Mouse (Mus musculus) forebrain, embryonic 11.5 days (tissue): ENCODE measurements around the gene Fbxl3. TPM values are rescaled to one million over a fixed set of nuclear protein-coding genes. Genes with fewer than 3 reads are reported as not detected.

Experiments
- ATAC-seq: fragments of 200-750 bp; cut with Nextera tagmentation; replicated peaks from 2 replicates; pipeline ENCODE4 v1.8.0; 2017; ENCODE audit warnings: moderate TSS enrichment; ENCODE audit not compliant: low FRiP score
- DNase-seq: peaks from one replicate; pipeline ENCODE4 v3.0.0-alpha.2; 2017; ENCODE audit warnings: low spot score
- H3K27ac ChIP-seq: fragments of 300-500 bp; sonication (generic); 2 replicates; pipeline ENCODE4 v1.5.1; 2014; ENCODE audit warnings: low read depth, low read length
- H3K27me3 ChIP-seq: fragments of 300-500 bp; sonication (generic); 2 replicates; pipeline ENCODE4 v1.6.1; 2014; ENCODE audit warnings: mild to moderate bottlenecking, low read length, mixed read lengths; ENCODE audit not compliant: control insufficient read depth, insufficient read depth
- H3K36me3 ChIP-seq: fragments of 300-500 bp; sonication (generic); 2 replicates; pipeline ENCODE4 v1.6.1; 2014; ENCODE audit warnings: mild to moderate bottlenecking, low read length, moderate library complexity, mixed read lengths; ENCODE audit not compliant: control insufficient read depth, insufficient read depth
- H3K4me1 ChIP-seq: fragments of 300-500 bp; sonication (generic); replicated peaks from 2 replicates; pipeline ENCODE4 v1.6.1; 2014; ENCODE audit warnings: low read length, mixed read lengths; ENCODE audit not compliant: control insufficient read depth, insufficient read depth
- H3K4me2 ChIP-seq: fragments of 300-500 bp; sonication (generic); 2 replicates; pipeline ENCODE4 v1.6.1; 2014; ENCODE audit warnings: low read depth, mild to moderate bottlenecking, low read length, moderate library complexity, mixed read lengths; ENCODE audit not compliant: severe bottlenecking
- H3K4me3 ChIP-seq: fragments of 300-500 bp; sonication (generic); 2 replicates; pipeline ENCODE4 v1.5.1; 2014; ENCODE audit warnings: low read depth, low read length
- H3K9ac ChIP-seq: fragments of 300-500 bp; sonication (generic); 2 replicates; pipeline ENCODE4 v1.6.1; 2014; ENCODE audit warnings: low read length
- H3K9me3 ChIP-seq: fragments of 300-500 bp; sonication (generic); 2 replicates; pipeline ENCODE4 v1.6.1; 2016; ENCODE audit warnings: low read length, mixed read lengths; ENCODE audit not compliant: control insufficient read depth
- WGBS: fragments of 180-500 bp; shearing (Covaris S2); extraction: QIAGEN DNeasy Blood & Tissue Kit; methylation state at CpG from one replicate; pipeline ENCODE4 v1.1.7; 2014; 5-methylcytosine and 5-hydroxymethylcytosine counted together
- polyA plus RNA-seq: library from polyadenylated mRNA; unstranded; fragments of >200 nt; fragmentation: Nextera tagmentation; extraction: Ambion mirVana; gene quantifications from 2 replicates; pipeline ENCODE4 v1.2.1, GENCODE M21; 2014

Fbxl3 gene
- polyA plus RNA-seq, 1 experiment from 2014 or later = 27.2 TPM

DNA sequence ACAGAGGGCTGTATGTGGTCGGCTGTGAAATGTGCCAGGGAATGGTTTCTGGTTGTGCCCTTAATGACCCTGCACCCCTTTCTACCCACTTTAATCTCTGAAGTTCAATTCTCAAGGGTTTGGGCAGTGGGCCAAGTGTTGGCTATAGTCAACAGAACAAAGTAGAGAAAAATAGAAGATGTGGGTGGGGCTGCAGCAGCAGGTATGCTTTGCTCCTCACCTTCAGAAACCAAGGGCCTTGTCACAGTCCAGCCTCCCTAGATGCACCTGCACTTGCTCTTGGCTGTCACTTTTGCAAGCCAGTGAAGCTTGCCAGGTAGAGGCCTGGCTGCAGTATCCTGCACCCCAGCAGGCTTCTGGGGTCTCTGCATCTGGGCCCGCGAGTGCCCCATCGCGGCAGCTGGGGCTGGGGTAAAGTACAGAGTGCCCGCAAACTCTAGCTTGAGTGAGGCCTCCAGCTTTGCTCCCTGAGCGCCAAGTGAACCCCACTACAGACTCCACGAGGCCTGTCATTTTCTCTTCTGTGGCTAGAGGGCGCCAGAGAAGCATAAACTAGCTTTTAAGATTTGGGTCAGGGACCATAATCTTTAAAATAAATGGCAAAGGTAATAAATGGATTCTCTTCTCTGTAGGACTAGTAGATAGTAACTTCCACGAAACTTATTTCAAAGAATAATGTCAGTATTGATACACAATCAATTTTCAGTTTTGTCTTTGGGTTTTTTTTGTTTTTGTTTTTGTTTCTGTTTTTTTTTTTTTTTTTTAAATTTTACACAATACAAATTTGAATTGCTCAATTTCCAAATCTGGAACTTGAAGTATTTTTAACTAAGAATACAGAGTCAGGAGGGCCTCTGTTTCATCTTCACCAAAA, 33.8 kb downstream of the Fbxl3 start:
- Histone ChIP-seq H3K4me3 (no peak overlapping the region), H3K27ac (no peak overlapping the region), H3K4me2 (no peak overlapping the region), H3K9me3 (no peaks in the 10 kb centered on the region), H3K27me3 (no peaks in the 10 kb centered on the region), H3K36me3 (no peaks in the 10 kb centered on the region), H3K9ac (no peak overlapping the region), H3K4me1 (no peaks in the 10 kb centered on the region)
- ATAC-seq (no peak), DNase-seq (peak; percentile 76)
- 16% methylated on average over 10 of the region's 10 CpGs for WGBS

DNA sequence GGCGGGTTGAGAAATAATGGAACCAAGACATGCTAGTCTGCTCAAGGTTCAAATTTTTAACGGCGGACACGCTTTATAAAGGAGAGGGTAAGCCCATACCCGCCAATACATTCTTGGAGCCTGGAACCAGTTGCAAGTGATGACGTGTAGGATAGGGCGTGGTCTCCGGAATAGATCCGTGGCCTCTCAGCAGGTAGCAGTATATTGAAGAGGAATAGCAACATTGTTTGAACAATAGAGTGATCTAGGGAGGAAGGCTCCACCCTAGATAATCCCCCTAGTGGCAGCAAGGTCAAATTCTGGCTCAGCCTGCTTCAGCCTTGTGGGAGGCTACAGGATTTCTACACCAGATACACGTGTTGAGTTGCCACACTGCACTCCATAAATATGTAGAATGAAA, 39.9 kb downstream of the Fbxl3 start:
- Histone ChIP-seq H3K4me3 (no peak overlapping the region), H3K4me2 (no peak overlapping the region), H3K9me3 (no peaks in the 10 kb centered on the region), H3K36me3 (no peaks in the 10 kb centered on the region), H3K4me1 (no peaks in the 10 kb centered on the region), H3K27ac (no peak overlapping the region), H3K27me3 (no peaks in the 10 kb centered on the region), H3K9ac (no peak overlapping the region)
- WGBS = 85% methylated on average over 10 of the region's 10 CpGs
- no peak for DNase-seq
- no peak for ATAC-seq

DNA sequence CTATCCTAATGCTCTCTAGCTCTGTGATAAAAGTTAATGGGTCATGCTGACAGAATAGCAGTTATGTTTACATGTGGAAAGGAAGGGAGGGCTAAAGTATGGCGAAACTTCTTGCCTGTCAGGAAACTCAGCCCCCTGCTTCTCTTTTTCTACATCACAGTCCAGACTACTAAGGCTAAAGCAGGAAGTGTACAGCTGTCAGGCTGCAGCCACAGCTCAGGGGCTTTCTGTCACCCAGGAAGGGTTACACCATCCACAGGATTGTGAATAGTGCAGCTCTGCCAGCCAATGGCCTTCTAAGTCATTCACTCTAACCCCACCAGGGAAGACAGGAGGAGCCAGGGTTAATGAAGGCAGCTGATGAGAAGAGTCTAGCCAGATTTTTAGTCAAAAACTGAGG, 40.4 kb downstream of the Fbxl3 start:
- H3K4me3 ChIP-seq = no peak overlapping the region
- ATAC-seq (no peak), DNase-seq (no peak)
- no peaks in the 10 kb centered on the region for H3K4me1 ChIP-seq
- no peaks in the 10 kb centered on the region for H3K9me3 ChIP-seq
- H3K4me2 ChIP-seq = no peak overlapping the region
- H3K9ac ChIP-seq = no peak overlapping the region
- H3K36me3 ChIP-seq = no peaks in the 10 kb centered on the region
- 74% methylated on average over 1 of the region's 1 CpGs for WGBS
- H3K27me3 ChIP-seq = no peaks in the 10 kb centered on the region
- no peak overlapping the region for H3K27ac ChIP-seq

DNA sequence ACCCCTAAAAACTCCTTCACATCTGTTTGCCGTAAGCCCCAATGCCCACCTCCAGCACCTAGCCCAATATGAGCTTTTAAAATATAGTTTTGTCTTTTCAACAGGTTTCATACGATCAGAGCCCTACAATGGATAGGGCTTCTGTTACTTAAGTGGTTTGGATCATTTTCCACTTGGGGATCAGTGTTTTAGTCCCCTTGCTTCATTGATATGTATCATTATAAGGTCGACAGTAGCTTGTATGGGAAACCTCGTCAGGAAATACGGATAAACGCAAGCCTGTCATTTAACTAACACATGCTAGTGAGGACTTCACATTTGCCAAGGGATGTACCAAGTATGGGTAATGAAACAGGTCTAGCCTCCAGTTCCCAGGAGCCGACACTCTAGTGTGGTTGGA, 42.8 kb downstream of the Fbxl3 start:
- H3K27ac ChIP-seq = no peak overlapping the region
- 93% methylated on average over 7 of the region's 7 CpGs for whole genome bisulfite sequencing
- H3K4me2 ChIP-seq = no peak overlapping the region
- H3K36me3 ChIP-seq = no peaks in the 10 kb centered on the region
- H3K27me3 ChIP-seq = no peaks in the 10 kb centered on the region
- DNase-seq (no peak), ATAC-seq (no peak)
- no peak overlapping the region for H3K4me3 ChIP-seq
- no peaks in the 10 kb centered on the region for H3K9me3 ChIP-seq
- no peaks in the 10 kb centered on the region for H3K4me1 ChIP-seq
- H3K9ac ChIP-seq = no peak overlapping the region

DNA sequence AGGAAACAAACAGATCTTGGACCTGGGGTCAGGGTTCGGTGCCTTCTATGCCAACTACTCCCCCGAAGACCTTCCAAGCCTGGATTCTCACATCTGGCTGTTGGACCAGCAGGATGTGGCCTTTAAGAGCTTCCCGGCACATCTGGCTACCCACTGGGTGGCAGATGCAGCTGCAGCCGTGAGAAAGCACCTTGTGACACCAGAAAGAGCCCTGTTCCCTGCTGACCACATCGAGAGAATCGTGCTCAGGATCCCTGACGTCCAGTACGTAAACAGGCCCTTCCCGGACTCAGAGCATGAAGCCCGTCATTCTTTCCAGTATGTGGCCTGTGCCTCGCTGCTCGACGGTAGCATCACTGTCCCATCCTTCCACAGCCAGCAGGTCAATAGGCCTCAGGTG, 44.6 kb downstream of the Fbxl3 start:
- Histone ChIP-seq H3K27ac (no peak overlapping the region), H3K4me2 (no peak overlapping the region), H3K4me1 (no peaks in the 10 kb centered on the region), H3K9ac (no peak overlapping the region), H3K4me3 (no peak overlapping the region), H3K27me3 (no peaks in the 10 kb centered on the region), H3K9me3 (no peaks in the 10 kb centered on the region), H3K36me3 (no peaks in the 10 kb centered on the region)
- ATAC-seq = no peak
- no peak for DNase-seq
- WGBS = 90% methylated on average over 13 of the region's 13 CpGs

DNA sequence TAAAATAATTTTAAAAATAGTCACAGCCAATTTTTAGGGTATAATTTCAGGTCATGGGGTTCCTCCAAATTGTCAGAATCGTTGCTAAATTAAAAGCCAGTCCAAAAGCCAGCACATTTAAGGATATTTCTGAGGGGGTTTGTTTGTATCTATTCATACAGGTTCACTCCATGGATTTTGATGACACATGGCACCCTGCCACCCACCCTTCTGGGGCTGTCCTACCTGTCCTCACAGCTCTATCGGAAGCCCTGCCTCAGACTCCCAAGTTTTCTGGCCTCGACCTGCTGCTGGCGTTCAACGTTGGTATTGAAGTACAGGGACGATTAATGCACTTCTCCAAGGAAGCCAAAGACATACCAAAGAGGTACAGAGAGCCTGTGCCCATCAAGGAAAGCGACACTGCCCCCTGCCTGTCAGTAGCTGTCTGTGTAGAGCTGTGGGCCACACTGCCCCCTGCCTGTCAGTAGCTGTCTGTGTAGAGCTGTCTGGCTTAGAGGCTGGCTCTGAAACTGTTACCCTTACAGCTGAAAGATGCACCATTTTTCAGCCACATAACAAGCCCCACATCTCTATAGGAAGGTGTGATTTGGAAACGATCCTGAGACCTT, 48.1 kb downstream of the Fbxl3 start:
- 38% methylated on average over 8 of the region's 8 CpGs for WGBS
- no peaks in the 10 kb centered on the region for H3K27me3 ChIP-seq
- DNase-seq = peak; percentile 83

DNA sequence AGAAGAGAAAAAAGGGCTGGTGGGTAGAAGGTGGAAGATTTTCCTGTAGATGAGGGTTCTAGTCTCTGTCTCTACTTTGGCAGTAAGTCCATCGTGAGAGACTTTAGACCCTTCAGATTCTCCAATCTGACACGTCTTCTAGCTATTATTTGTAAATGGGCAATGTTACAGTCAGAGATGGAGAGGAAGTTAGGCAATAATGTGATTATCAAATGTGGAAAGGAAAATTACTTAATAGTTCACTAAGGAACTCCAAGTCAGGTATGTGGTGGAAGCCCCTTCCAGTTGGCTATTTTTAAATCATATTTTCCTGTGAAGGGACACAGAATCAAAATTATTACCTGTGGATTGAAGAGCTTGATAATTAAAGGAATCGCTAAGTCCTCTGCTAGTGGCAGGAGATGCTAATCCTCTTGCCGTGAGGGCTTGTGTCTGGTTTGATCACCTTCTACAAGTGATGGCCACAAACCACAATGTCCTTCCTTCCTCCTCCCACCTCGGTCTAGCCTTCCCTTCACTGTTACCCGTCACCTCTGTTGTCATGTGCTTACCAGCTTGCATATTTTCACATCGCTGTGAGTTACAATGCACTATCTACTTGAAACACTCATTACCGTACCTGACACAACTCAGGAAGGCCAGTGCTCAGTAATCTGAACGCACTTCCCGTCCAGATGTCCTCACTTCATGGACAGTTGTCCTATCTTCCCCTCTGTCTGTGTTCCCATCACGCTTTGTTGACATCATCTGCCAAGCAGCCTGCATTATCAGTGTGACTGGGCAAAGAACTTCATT, 50.9 kb downstream of the Fbxl3 start:
- H3K4me1 ChIP-seq = no peaks in the 10 kb centered on the region
- no peak overlapping the region for H3K27ac ChIP-seq
- no peak for DNase-seq
- no peaks in the 10 kb centered on the region for H3K9me3 ChIP-seq
- H3K36me3 ChIP-seq = no peaks in the 10 kb centered on the region
- no peaks in the 10 kb centered on the region for H3K27me3 ChIP-seq
- no peak for ATAC-seq
- H3K4me3 ChIP-seq = no peak overlapping the region
- H3K9ac ChIP-seq = no peak overlapping the region
- no peak overlapping the region for H3K4me2 ChIP-seq
- WGBS = 88% methylated on average over 11 of the region's 11 CpGs

More for the DNA sequence above, 48.1 kb downstream of the Fbxl3 start:
- no peak overlapping the region for H3K9ac ChIP-seq
- H3K4me2 ChIP-seq = no peak overlapping the region
- no peak overlapping the region for H3K27ac ChIP-seq
- no peaks in the 10 kb centered on the region for H3K4me1 ChIP-seq
- no peaks in the 10 kb centered on the region for H3K9me3 ChIP-seq
- ATAC-seq = peak; percentile 93
- no peaks in the 10 kb centered on the region for H3K36me3 ChIP-seq
- H3K4me3 ChIP-seq = no peak overlapping the region

DNA sequence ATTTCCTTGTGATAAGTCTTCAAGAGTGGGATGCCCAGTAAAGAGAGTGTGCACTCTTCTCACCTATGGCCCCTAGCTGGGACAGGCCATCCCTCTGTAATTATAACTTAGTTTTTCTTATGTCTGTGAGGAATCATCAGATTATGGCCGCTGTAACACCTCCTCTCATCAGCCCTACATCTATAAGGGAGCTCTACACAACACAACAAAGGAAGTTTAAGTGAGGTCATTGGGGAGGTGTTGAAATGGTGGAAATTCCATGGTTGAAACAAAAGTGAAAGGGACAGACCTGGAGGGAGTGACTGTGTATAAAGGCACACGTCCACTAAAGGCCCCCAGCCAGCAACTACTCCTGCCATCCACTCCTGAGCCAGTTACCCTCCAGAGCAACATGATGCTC, 52.7 kb downstream of the Fbxl3 start, which contains the start of gene Acod1:
Gene Acod1 (plus strand): TSS at position 301 of the 400 bp plus-strand sequence.
- DNase-seq (no peak), ATAC-seq (no peak)
- H3K4me2 ChIP-seq = no peak within 1 kb of the TSS
- H3K27ac ChIP-seq = no peak within 1 kb of the TSS
- H3K9me3 ChIP-seq = no peaks in the 10 kb centered on the region
- H3K27me3 ChIP-seq = no peaks in the 10 kb centered on the region
- H3K9ac ChIP-seq = no peak within 1 kb of the TSS
- WGBS = 80% methylated on average over 2 of the region's 2 CpGs
- no peaks in the 10 kb centered on the region for H3K4me1 ChIP-seq
- H3K4me3 ChIP-seq = no peak within 1 kb of the TSS
- no peaks in the 10 kb centered on the region for H3K36me3 ChIP-seq
